Mouse (Mus musculus) ovary, postnatal 36 days (tissue): ENCODE results near the gene Fam81b.
A peak's percentile ranks its signal among the peaks of the same experiment; 100 is the strongest.

Source experiments
- DNase-seq: peaks from one replicate; pipeline ENCODE4 v3.0.0; 2022; ENCODE audit warnings: low spot score, mixed read lengths

The Fam81b gene

DNA sequence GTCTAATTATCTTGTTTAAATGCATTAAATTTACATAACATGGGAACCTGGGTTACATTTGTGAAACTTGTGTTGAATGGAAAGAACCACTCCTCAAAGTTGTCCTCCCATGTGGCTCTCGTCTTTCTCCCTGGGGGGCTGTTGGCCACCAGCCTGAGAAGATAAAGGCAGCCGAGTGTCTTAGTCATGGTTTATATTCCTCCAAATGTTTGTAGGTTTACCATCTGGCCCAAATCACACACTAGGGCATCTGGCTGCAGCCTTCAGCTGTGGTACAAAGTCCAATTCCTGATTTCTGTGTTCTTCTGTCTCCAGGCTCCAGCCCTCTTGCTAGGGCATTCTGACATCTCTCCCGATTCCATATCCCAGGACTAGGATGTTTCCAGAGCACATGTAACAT is 114.6 kb downstream of the Fam81b start:
- no peak for DNase-seq

DNA sequence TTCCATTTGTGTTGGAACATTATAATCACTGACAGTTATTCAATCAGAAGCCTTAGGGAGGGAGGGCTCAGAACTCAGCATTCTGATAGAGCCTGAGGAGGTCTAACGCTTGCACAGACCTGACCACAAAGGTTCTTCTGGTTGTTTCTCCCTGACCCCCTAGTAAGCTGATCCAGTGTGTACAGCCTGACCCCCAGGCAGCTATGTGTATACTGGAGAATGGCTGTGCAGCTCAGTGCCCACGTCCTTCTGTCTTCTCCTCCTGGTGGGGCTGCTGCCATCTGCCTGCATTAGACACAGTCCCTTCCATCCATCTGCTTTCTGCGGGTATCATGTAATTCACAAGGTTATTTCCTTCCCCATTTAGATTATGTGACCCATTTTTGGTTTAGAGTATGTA is 115.7 kb downstream of the Fam81b start:
- DNase-seq, result no peak

DNA sequence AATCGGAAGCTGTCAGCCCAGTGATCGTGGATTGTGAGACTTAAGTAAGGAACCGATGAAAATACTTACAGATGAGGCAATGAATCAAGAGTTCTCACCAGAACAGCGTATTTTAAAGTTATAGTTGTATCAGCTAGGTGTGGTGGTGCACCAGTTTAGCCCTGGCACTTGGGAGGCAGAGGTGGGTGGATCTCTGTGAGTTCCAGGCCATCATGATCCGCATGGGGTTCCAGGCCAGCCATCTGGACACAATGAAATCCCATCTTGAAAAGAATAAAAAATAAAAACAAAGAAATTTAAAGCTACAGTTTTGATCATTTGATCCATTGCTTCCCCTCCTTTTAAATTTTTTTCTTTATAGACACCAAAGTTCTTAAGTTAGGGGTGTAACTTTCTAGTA is 117.2 kb downstream of the Fam81b start:
- no peak for DNase-seq

DNA sequence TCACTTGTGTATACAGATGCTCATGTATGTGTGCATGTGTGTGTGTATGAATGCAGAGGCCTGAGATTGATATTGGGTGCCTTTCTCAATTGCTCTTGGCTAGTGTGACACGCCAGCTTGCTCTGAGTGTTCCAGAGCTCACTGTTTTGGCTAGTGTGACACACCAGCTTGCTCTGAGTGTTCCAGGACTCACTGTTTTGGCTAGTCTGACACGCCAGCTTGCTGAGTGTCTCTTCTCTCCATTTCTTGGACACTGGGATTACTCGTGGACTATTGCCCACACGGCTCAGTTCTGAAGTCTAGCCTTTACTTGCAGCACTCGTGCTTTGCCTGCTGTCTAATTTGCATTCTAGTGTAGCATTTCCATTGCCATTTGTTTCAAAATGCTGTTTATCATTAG is 126.2 kb downstream of the Fam81b start:
- no peak for DNase-seq

DNA sequence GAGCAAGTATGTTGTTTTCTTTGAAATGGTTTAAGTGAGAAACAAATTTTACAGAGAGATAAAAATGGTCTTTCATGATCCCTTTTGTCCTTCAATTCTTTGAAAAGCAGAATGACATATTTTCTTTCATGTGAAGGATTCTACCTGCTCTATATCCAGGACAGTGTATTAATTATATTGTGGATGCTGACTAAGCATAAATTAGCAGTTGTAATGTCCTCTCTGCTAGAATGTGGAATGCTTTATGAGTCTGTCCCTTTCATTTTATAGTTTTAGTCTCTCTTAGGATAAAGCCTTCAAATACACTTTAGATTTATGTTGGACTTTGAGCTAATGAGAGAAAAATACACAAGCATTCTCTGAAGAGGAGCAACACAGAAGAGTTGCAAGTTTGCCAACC is 130.6 kb downstream of the Fam81b start:
- no peak for DNase-seq

DNA sequence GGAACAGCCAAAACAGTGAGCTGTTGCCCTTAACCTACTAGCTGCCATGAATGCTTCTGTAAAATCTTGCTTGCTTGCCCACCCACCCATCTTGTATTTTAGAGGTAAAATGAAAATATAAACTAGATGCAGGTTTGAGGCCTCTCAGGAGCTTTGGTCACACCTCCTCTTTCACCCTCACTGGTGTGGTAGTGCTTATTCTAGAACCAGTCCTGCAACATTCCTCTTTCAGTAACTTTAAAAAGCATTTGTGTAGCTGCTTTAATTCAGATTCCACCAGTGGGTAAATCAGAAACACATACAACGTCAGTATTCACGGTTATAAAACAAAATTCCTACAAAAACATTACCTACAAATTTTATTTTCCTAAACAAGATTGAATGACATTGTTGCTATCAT is 144.3 kb downstream of the Fam81b start:
- DNase-seq, result no peak

DNA sequence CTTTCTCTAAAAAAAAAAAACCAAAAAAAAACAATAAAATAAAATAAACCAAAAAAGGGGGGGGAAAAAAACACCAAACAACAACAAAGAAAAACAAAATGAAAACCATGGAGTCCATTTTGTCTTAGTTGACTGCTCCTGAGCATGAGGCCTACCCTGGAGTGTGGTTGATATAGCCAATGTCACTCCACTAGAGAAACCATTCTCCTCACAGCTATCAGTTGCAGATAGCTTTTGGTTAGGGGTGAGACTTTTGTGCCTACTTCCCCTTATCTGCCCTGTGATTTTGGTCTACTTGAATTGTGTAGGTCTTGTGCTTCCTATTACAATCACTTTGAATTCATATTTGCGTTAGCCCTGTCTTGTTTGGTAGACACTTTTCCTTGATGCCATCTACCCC is 147.4 kb downstream of the Fam81b start:
- DNase-seq, result no peak

DNA sequence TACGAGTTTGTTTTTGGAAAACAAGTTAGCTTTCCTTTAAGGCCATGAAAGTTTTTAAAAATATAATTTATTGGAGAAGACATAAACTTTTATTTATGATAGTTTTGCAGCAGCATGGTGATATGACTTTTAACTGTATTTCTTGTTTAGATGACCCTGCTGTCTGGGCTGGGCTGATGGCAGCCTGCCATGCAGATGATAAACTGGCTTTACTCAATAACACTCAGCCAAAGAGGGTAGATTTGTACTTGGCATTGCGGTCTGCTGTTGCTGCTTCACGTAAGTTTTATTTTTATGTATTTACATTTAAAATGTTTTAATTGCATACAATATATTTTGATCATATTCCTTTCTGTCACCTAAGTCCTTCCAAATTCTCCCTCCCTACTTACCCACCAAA is 147.8 kb downstream of the Fam81b start:
- peak; percentile 63 for DNase-seq
